Mouse (Mus musculus) neural tube, embryonic 10.5 days (tissue): Measurements from ENCODE around the gene Cd80.
"Not testable (repeated sequence)": the region's sequence is repeated elsewhere in the genome, so short reads cannot be mapped to it uniquely, and the experiment has no call there.

Source experiments
- DNase-seq: peaks from one replicate; pipeline ENCODE4 v3.0.0-alpha.2; 2017; ENCODE audit warnings: low spot score; ENCODE audit errors: extremely low spot score

Gene Cd80

GRCm38 (mm10) chr16:38472507-38472873, 17.1 kb downstream of the Cd80 start:
- no peak for DNase-seq

- DNase-seq, result no peak
These were observed 18.3 kb downstream of the Cd80 start for GRCm38 (mm10) chr16:38473661-38474060.

- no peak for DNase-seq
These were observed 19.4 kb downstream of the Cd80 start for GRCm38 (mm10) chr16:38474677-38475286.

GRCm38 (mm10) chr16:38475681-38476311, 20.4 kb downstream of the Cd80 start:
- no peak for DNase-seq

GRCm38 (mm10) chr16:38476312-38477240, 21.2 kb downstream of the Cd80 start:
- DNase-seq, result peak; percentile 65

- DNase-seq, result not testable (repeated sequence)
These were observed 21.9 kb downstream of the Cd80 start for GRCm38 (mm10) chr16:38477241-38477608.

- no peak for DNase-seq
These were observed 22.9 kb downstream of the Cd80 start for GRCm38 (mm10) chr16:38478296-38478695.

- no peak for DNase-seq
These were observed 26.0 kb downstream of the Cd80 start for GRCm38 (mm10) chr16:38481327-38481726.

- DNase-seq, result peak; percentile 33
These were observed 27.6 kb downstream of the Cd80 start for GRCm38 (mm10) chr16:38482780-38483562.

- peak; percentile 26 for DNase-seq
These were observed 28.4 kb downstream of the Cd80 start for GRCm38 (mm10) chr16:38483582-38484309.

- DNase-seq, result no peak
These were observed 37.2 kb downstream of the Cd80 start for GRCm38 (mm10) chr16:38492551-38492950.

- no peak for DNase-seq
These were observed 38.5 kb downstream of the Cd80 start for GRCm38 (mm10) chr16:38493890-38494289.

GRCm38 (mm10) chr16:38496604-38497140, 41.3 kb downstream of the Cd80 start:
- no peak for DNase-seq

- DNase-seq, result no peak
These were observed 47.1 kb downstream of the Cd80 start for GRCm38 (mm10) chr16:38502469-38502868.

GRCm38 (mm10) chr16:38503528-38503927, 48.2 kb downstream of the Cd80 start:
- no peak for DNase-seq

GRCm38 (mm10) chr16:38506041-38506634, 50.8 kb downstream of the Cd80 start:
- DNase-seq, result peak; percentile 54

- DNase-seq, result no peak
These were observed 55.5 kb downstream of the Cd80 start for GRCm38 (mm10) chr16:38510846-38511245.

GRCm38 (mm10) chr16:38519140-38519539, 63.8 kb downstream of the Cd80 start:
- no peak for DNase-seq

GRCm38 (mm10) chr16:38521211-38521987, 66.0 kb downstream of the Cd80 start:
- peak; percentile 15 for DNase-seq
